Mouse (Mus musculus) gastrocnemius, postnatal 10 days (tissue): ENCODE measurements around the gene Arl4c. TPM values are rescaled to one million over a fixed set of nuclear protein-coding genes. Genes with fewer than 3 reads are reported as not detected.

Source experiments
- DNase-seq: peaks from one replicate; pipeline ENCODE4 v3.0.0; 2021; ENCODE audit warnings: mixed read lengths
- total RNA-seq, 2 experiments: library from RNA; stranded (reverse); gene quantifications; 2 replicates each; pipeline ENCODE4 v1.2.3; 2021

The Arl4c gene
- total RNA-seq, 2 experiments from 2014 or later = 4.4 to 6.3 TPM

GRCm38 (mm10) chr1:88623541-88624115 is 78.4 kb downstream of the Arl4c start:
- DNase-seq = no peak

Other genes with a start within 250 kb of the Arl4c start
- gene Glrp1, start 192.2 kb downstream of the Arl4c start, total RNA-seq = not detected